Mouse (Mus musculus) thymus, adult 2 months (tissue): ENCODE measurements around the gene Tmem184b. TPM values are rescaled to one million over a fixed set of nuclear protein-coding genes. Genes with fewer than 3 reads are reported as not detected.

ENCODE experiments used
- DNase-seq: peaks from one replicate; pipeline ENCODE4 v3.0.0; 2021
- H3K27ac ChIP-seq: fragments of 200-500 bp; 2 replicates; pipeline ENCODE4 v1.5.1; 2012; ENCODE audit warnings: low read length, control low read depth; ENCODE audit not compliant: control insufficient read depth, insufficient read depth
- H3K27me3 ChIP-seq: fragments of 200-500 bp; 2 replicates; pipeline ENCODE4 v1.6.1; 2012; ENCODE audit warnings: mild to moderate bottlenecking, low read length, moderate library complexity, mixed read lengths; ENCODE audit not compliant: control insufficient read depth, insufficient read depth
- H3K36me3 ChIP-seq: fragments of 200-500 bp; 2 replicates; pipeline ENCODE4 v1.6.1; 2012; ENCODE audit warnings: mild to moderate bottlenecking, low read length, moderate library complexity; ENCODE audit not compliant: control insufficient read depth, insufficient read depth
- H3K4me1 ChIP-seq: fragments of 200-500 bp; replicated peaks from 2 replicates; pipeline ENCODE4 v1.6.1; 2012; ENCODE audit warnings: low read length; ENCODE audit not compliant: control insufficient read depth, insufficient read depth
- H3K4me3 ChIP-seq: fragments of 200-500 bp; 2 replicates; pipeline ENCODE4 v1.5.1; 2012; ENCODE audit warnings: mild to moderate bottlenecking, low read length, control low read depth, moderate library complexity; ENCODE audit not compliant: control insufficient read depth, insufficient read depth
- CTCF ChIP-seq: fragments of 200-500 bp; IDR thresholded peaks from 2 replicates; pipeline ENCODE4 v1.5.1; 2012; ENCODE audit warnings: mild to moderate bottlenecking, control low read depth, low read length, moderate library complexity, borderline replicate concordance; ENCODE audit not compliant: control insufficient read depth, poor library complexity, insufficient read depth; ENCODE audit errors: extremely low read depth
- POLR2A ChIP-seq: fragments of 200-500 bp; IDR thresholded peaks from 2 replicates; pipeline ENCODE4 v1.6.1; 2012; ENCODE audit warnings: mild to moderate bottlenecking, low read length, control low read depth, moderate library complexity; ENCODE audit not compliant: control insufficient read depth, poor library complexity, insufficient read depth; ENCODE audit errors: extremely low read depth
- WGBS: fragments of 180-500 bp; shearing (Covaris S2); methylation state at CpG from one replicate; pipeline ENCODE4 v1.1.7; 2018; 5-methylcytosine and 5-hydroxymethylcytosine counted together
- polyA plus RNA-seq: library from polyadenylated mRNA; depleted of rRNA; stranded (reverse); fragments of >200 nt; gene quantifications from 2 replicates; pipeline ENCODE4 v1.2.3, GENCODE M21; 2012

Gene Tmem184b
- polyA plus RNA-seq, 1 experiment = 225 TPM

DNA sequence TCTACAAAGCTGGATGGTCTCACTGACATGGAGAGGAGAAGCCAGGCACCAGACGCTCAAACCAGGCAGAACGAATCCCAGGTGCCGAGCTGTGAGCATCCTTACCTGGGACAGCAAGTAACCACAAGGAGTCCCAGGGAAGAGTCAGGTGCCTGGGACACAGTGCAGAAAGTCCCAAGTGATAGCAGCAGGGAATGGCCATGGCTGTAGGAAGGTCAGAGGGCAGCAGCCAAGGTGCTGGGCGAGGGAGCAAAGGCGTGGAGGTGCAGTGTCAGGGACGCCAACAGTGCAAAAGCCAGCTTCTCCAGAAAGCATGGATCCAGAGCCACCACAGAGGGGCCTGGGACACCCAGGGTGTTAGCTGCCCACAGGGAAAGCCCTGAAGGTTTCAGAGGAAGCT lies 10.3 kb downstream of the Tmem184b start:
- TF ChIP-seq CTCF (no peak), POLR2A (no peak)
- H3K27me3 ChIP-seq = no peaks in the 10 kb centered on the region
- H3K36me3 ChIP-seq = no peaks in the 10 kb centered on the region
- H3K27ac ChIP-seq = no peak overlapping the region
- H3K4me3 ChIP-seq = no peak overlapping the region
- 96% methylated on average over 6 of the region's 6 CpGs for WGBS
- DNase-seq = no peak
- H3K4me1 ChIP-seq = peaks cover 20% of the 10 kb centered on the region

DNA sequence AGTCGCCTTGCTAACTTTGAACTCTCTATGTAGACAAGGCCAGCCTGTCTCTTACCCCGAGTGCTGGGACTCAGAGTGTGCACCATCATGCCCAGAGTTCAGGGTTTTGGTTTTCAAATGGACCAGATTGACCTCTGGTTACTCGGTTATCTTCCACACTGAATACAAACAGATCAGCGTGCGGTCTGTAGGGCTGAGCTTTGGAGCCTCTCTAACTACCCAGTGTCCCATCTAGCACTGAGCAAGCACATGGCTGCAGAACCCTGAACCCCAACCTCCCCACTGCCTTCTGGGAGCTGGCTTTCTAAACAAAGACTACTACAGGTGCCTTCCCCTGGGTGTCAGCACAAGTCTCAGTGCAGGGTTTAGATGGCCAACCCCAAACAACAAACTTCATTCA lies 10.8 kb downstream of the Tmem184b start:
- Histone ChIP-seq H3K4me3 (no peak overlapping the region), H3K27me3 (no peaks in the 10 kb centered on the region), H3K36me3 (no peaks in the 10 kb centered on the region), H3K27ac (no peak overlapping the region), H3K4me1 (peaks cover 20% of the 10 kb centered on the region)
- WGBS = 98% methylated on average over 5 of the region's 5 CpGs
- no peak for DNase-seq
- TF ChIP-seq CTCF = no peak
- TF ChIP-seq POLR2A = no peak

DNA sequence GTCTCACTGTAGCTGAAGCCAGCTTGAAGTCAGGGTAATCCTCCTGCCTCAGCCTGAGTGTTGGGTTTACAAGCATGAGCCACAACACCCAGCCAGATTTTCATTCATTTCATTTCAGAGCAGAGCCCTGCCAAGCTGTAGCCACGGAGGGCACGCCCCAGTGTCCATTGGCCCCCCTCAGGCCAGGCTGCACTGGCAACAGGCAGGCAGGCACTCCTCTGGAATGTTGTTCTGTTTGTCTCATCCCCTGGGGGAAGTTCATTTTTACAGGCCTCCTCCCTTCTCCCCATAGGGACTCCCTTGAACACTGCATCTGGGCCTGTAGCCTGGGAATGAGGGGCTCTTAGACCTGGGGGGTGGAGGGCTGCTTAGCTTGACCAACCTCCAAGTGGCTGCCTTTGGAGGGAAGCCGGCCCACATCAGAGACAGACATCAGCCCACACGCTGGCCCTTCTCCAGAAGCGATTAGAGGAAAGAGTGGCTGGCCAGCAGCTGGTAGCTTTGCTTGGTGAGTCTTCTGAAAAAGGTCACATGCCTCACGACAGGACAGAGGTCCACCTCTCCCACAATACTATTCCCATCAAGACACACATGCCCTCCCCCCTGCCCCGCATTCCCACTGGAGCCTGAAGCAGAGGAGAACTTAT lies 11.8 kb downstream of the Tmem184b start:
- no peak for DNase-seq
- H3K36me3 ChIP-seq = no peaks in the 10 kb centered on the region
- H3K4me1 ChIP-seq = peaks cover 19% of the 10 kb centered on the region
- H3K27ac ChIP-seq = no peak overlapping the region
- no peak for TF ChIP-seq CTCF
- TF ChIP-seq POLR2A = no peak
- H3K27me3 ChIP-seq = no peaks in the 10 kb centered on the region
- no peak overlapping the region for H3K4me3 ChIP-seq
- 79% methylated on average over 7 of the region's 7 CpGs for WGBS

DNA sequence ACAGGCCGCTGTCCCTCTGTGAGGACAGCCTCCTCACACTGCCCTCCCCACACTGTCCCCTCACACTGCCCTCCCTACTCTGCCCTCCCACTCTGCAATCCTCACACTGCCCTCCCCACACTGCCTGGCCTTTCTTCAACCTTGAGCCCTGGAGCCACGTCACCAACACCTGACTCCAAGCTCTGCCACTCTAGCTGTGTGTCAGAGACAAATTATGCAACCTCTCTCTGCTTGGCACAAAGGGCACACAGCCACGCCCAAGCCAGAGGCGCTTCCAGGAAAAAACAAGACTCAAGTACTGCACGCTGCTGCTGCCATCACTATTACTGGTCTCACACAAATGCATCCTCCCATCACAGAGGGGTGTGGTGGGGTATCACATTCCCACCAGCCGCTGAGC lies 12.9 kb downstream of the Tmem184b start:
- Histone ChIP-seq H3K27me3 (no peaks in the 10 kb centered on the region), H3K4me1 (peaks cover 15% of the 10 kb centered on the region), H3K36me3 (no peaks in the 10 kb centered on the region)

DNA sequence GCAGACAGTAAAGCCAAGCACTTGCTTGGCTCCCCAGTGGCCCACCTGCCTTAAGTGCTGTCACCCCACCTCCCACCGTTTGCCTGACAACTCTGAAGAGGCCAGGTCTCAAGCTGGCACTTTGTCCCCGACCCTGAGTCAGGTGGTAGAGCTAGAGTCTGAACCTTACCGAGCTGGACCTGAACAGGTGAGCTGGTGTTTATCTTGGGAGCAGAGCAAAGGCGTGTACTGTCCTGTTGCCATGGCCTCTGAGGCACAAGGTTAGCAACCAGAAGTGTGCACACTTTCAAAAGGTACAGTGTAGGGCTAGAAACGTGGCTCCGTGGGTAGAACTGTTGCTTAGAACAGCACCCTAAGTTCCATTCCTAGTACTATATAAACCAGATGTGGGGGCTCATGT lies 15.2 kb downstream of the Tmem184b start:
- Histone ChIP-seq H3K36me3 (no peaks in the 10 kb centered on the region), H3K27ac (no peak overlapping the region), H3K4me1 (peaks cover 13% of the 10 kb centered on the region), H3K27me3 (no peaks in the 10 kb centered on the region), H3K4me3 (no peak overlapping the region)
- DNase-seq = no peak
- no peak for TF ChIP-seq CTCF
- TF ChIP-seq POLR2A = no peak
- 92% methylated on average over 6 of the region's 6 CpGs for WGBS

More for the DNA sequence above, 12.9 kb downstream of the Tmem184b start:
- 93% methylated on average over 6 of the region's 6 CpGs for WGBS
- Histone ChIP-seq H3K4me3 (no peak overlapping the region), H3K27ac (no peak overlapping the region)
- no peak for TF ChIP-seq CTCF
- TF ChIP-seq POLR2A = no peak
- no peak for DNase-seq

DNA sequence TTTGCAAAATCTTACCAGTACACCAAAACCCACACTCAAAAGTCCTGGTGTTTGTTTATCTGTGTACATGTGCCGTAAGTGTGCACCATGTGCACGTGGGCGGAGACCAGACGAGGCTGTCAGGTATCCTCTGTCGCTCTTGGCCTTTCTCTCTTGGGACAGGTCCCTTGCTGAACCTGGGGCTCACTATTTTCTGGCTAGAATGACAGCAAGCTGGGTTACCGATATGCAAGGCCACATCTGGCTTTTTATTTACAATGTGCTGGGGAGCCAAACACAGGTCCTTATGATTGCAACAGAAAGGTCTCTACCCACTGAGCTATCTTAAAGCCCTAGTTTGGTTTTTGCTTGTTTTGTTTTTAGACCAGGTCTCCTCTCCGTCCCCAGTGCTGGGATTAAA lies 15.8 kb downstream of the Tmem184b start:
- Histone ChIP-seq H3K27ac (no peak overlapping the region), H3K36me3 (no peaks in the 10 kb centered on the region), H3K4me3 (no peak overlapping the region), H3K27me3 (no peaks in the 10 kb centered on the region), H3K4me1 (peaks cover 13% of the 10 kb centered on the region)
- 93% methylated on average over 7 of the region's 7 CpGs for WGBS
- TF ChIP-seq CTCF (no peak), POLR2A (no peak)
- no peak for DNase-seq

DNA sequence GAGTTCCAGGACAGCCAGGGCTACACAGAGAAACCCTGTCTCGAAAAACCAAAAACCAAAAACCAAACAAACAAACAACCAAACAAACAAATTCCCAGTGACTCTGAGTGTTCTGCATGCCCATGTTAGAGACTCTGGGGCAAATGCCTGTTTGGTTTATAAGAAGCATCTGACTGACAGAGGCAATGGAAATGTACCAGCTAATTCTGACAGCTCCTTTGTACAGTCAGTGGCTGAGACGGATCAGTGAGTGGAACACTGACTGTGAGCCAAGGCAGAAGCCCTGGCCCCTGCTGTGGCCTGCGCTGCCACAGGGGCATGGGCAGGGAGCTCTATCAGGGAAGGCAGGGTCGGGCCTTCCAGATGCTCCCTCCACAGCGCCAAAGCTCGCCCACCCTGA lies 16.3 kb downstream of the Tmem184b start:
- TF ChIP-seq POLR2A (no peak), CTCF (no peak)
- Histone ChIP-seq H3K4me1 (peaks cover 17% of the 10 kb centered on the region), H3K4me3 (no peak overlapping the region), H3K27me3 (no peaks in the 10 kb centered on the region), H3K27ac (no peak overlapping the region), H3K36me3 (no peaks in the 10 kb centered on the region)
- DNase-seq = no peak
- WGBS = 91% methylated on average over 6 of the region's 6 CpGs
